Mouse (Mus musculus) hindbrain, embryonic 11.5 days (tissue): ENCODE measurements around the gene Fetub. TPM values are rescaled to one million over a fixed set of nuclear protein-coding genes. Genes with fewer than 3 reads are reported as not detected.
A peak's percentile ranks its signal among the peaks of the same experiment; 100 is the strongest.
"Not testable (repeated sequence)": the region's sequence is repeated elsewhere in the genome, so short reads cannot be mapped to it uniquely, and the experiment has no call there.

Experiments used
- ATAC-seq: fragments of 200-750 bp; cut with Nextera tagmentation; 2 replicates; pipeline ENCODE4 v1.8.0; 2017; ENCODE audit warnings: mild to moderate bottlenecking, moderate TSS enrichment, moderate library complexity; ENCODE audit not compliant: low FRiP score
- DNase-seq: peaks from one replicate; pipeline ENCODE4 v3.0.0-alpha.2; 2015; ENCODE audit warnings: low spot score
- H3K27ac ChIP-seq: fragments of 300-500 bp; sonication (generic); 2 replicates; pipeline ENCODE4 v1.5.1; 2014; ENCODE audit warnings: mild to moderate bottlenecking, low read depth, low read length
- H3K27me3 ChIP-seq: fragments of 300-500 bp; sonication (generic); 2 replicates; pipeline ENCODE4 v1.6.1; 2014; ENCODE audit warnings: mild to moderate bottlenecking, low read length, moderate library complexity, mixed read lengths; ENCODE audit not compliant: control insufficient read depth, insufficient read depth
- H3K36me3 ChIP-seq: fragments of 300-500 bp; sonication (generic); 2 replicates; pipeline ENCODE4 v1.6.1; 2014; ENCODE audit warnings: mild to moderate bottlenecking, low read length, moderate library complexity, mixed read lengths; ENCODE audit not compliant: control insufficient read depth, insufficient read depth
- H3K4me1 ChIP-seq: fragments of 300-500 bp; sonication (generic); replicated peaks from 2 replicates; pipeline ENCODE4 v1.6.1; 2014; ENCODE audit warnings: low read length, mixed read lengths; ENCODE audit not compliant: control insufficient read depth, insufficient read depth
- H3K4me2 ChIP-seq: fragments of 300-500 bp; sonication (generic); replicated peaks from 2 replicates; pipeline ENCODE4 v1.6.1; 2014; ENCODE audit warnings: mild to moderate bottlenecking, low read depth, low read length
- H3K4me3 ChIP-seq: fragments of 300-500 bp; sonication (generic); 2 replicates; pipeline ENCODE4 v1.5.1; 2014; ENCODE audit warnings: low read depth, low read length
- H3K9ac ChIP-seq: fragments of 300-500 bp; sonication (generic); 2 replicates; pipeline ENCODE4 v1.6.1; 2014; ENCODE audit warnings: low read depth, low read length
- H3K9me3 ChIP-seq: fragments of 300-500 bp; sonication (generic); 2 replicates; pipeline ENCODE4 v1.6.1; 2016; ENCODE audit warnings: low read length; ENCODE audit not compliant: control insufficient read depth
- WGBS: fragments of 180-500 bp; shearing (Covaris S2); extraction: QIAGEN DNeasy Blood & Tissue Kit; methylation state at CpG from one replicate; pipeline ENCODE4 v1.1.7; 2014; 5-methylcytosine and 5-hydroxymethylcytosine counted together
- polyA plus RNA-seq: library from polyadenylated mRNA; unstranded; fragments of >200 nt; fragmentation: Nextera tagmentation; extraction: Ambion mirVana; gene quantifications from 2 replicates; pipeline ENCODE4 v1.2.1, GENCODE M21; 2014

Gene Fetub
- polyA plus RNA-seq, 1 experiment from 2014 or later: not detected

- H3K4me1 ChIP-seq, ATAC-seq, H3K27me3 ChIP-seq, H3K36me3 ChIP-seq, H3K9ac ChIP-seq, H3K4me2 ChIP-seq, H3K4me3 ChIP-seq, H3K9me3 ChIP-seq, H3K27ac ChIP-seq, DNase-seq: not testable (repeated sequence)
These were observed 23.8 kb downstream of the Fetub start for GRCm38 (mm10) chr16:22941825-22942476.

- Histone ChIP-seq H3K36me3 (no peaks in the 10 kb centered on the region), H3K4me3 (no peak overlapping the region), H3K4me1 (no peaks in the 10 kb centered on the region), H3K9me3 (no peaks in the 10 kb centered on the region), H3K27ac (no peak overlapping the region), H3K27me3 (no peaks in the 10 kb centered on the region), H3K4me2 (no peak overlapping the region), H3K9ac (no peak overlapping the region)
- DNase-seq (no peak), ATAC-seq (no peak)
- 92% methylated on average over 2 of the region's 2 CpGs for WGBS
These were observed 29.2 kb downstream of the Fetub start for GRCm38 (mm10) chr16:22947371-22947770.

GRCm38 (mm10) chr16:22950840-22951395, 32.8 kb downstream of the Fetub start, which contains the start of gene Hrg:
TSS of gene Hrg (plus strand) at chr16:22951072.
- 96% methylated on average over 6 of the region's 6 CpGs for WGBS
- no peaks in the 10 kb centered on the region for H3K36me3 ChIP-seq

GRCm38 (mm10) chr16:22953069-22953468, 34.9 kb downstream of the Fetub start:
- WGBS: 46% methylated on average over 4 of the region's 4 CpGs
- no peak for ATAC-seq

More at GRCm38 (mm10) chr16:22950840-22951395, 32.8 kb downstream of the Fetub start, which contains the start of gene Hrg:
- no peaks in the 10 kb centered on the region for H3K27me3 ChIP-seq
- ATAC-seq (no peak), DNase-seq (no peak)
- no peaks in the 10 kb centered on the region for H3K9me3 ChIP-seq
- H3K4me2 ChIP-seq: no peak within 1 kb of the TSS
- H3K27ac ChIP-seq: no peak within 1 kb of the TSS
- H3K4me3 ChIP-seq: no peak within 1 kb of the TSS
- no peak within 1 kb of the TSS for H3K9ac ChIP-seq
- H3K4me1 ChIP-seq: no peaks in the 10 kb centered on the region

GRCm38 (mm10) chr16:22955397-22956084, 37.4 kb downstream of the Fetub start:
- ATAC-seq: peak; percentile 84
- Histone ChIP-seq H3K27ac (peak overlapping the region; percentile 38), H3K4me2 (peak overlapping the region; percentile 12; the same call in 1 of the 2 replicates), H3K27me3 (no peaks in the 10 kb centered on the region), H3K4me3 (no peak overlapping the region), H3K36me3 (no peaks in the 10 kb centered on the region), H3K4me1 (no peaks in the 10 kb centered on the region), H3K9ac (no peak overlapping the region), H3K9me3 (no peaks in the 10 kb centered on the region)
- DNase-seq: peak; percentile 78
- WGBS: 30% methylated on average over 13 of the region's 13 CpGs

More at GRCm38 (mm10) chr16:22953069-22953468, 34.9 kb downstream of the Fetub start:
- no peaks in the 10 kb centered on the region for H3K36me3 ChIP-seq
- H3K9ac ChIP-seq: no peak overlapping the region
- H3K4me1 ChIP-seq: no peaks in the 10 kb centered on the region
- H3K27ac ChIP-seq: no peak overlapping the region
- H3K4me3 ChIP-seq: no peak overlapping the region
- H3K9me3 ChIP-seq: no peaks in the 10 kb centered on the region
- no peak overlapping the region for H3K4me2 ChIP-seq
- no peaks in the 10 kb centered on the region for H3K27me3 ChIP-seq
- DNase-seq: no peak

DNA sequence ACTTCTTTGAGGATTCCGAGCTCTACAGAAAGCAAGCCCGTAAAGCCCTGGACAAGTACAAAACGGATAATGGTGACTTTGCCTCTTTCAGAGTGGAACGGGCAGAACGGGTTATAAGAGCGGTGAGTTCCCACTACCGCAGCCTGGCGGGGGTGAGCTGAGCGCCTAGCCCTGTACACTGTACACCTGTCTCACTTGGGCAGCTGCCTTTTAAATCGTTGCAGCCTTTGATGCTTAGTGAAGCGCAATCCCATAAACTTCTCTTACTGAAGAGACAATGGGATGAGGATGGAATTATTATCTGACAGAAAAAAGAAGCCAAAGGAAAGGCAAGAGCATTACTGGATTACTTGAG, 37.9 kb downstream of the Fetub start:
- peak overlapping the region; percentile 12; the same call in 1 of the 2 replicates for H3K4me2 ChIP-seq
- no peak overlapping the region for H3K9ac ChIP-seq
- ATAC-seq: peak; percentile 54
- no peaks in the 10 kb centered on the region for H3K9me3 ChIP-seq
- DNase-seq: no peak
- no peaks in the 10 kb centered on the region for H3K36me3 ChIP-seq
- H3K4me1 ChIP-seq: no peaks in the 10 kb centered on the region
- 67% methylated on average over 11 of the region's 11 CpGs for WGBS
- H3K4me3 ChIP-seq: no peak overlapping the region
- H3K27me3 ChIP-seq: no peaks in the 10 kb centered on the region
- H3K27ac ChIP-seq: peak overlapping the region; percentile 38

GRCm38 (mm10) chr16:22961073-22961472, 42.9 kb downstream of the Fetub start:
- H3K4me1 ChIP-seq: no peaks in the 10 kb centered on the region
- DNase-seq (no peak), ATAC-seq (no peak)
- WGBS: 94% methylated on average over 8 of the region's 8 CpGs
- H3K27me3 ChIP-seq: no peaks in the 10 kb centered on the region
- no peak overlapping the region for H3K4me2 ChIP-seq
- no peaks in the 10 kb centered on the region for H3K36me3 ChIP-seq
- no peaks in the 10 kb centered on the region for H3K9me3 ChIP-seq
- no peak overlapping the region for H3K9ac ChIP-seq
- H3K27ac ChIP-seq: no peak overlapping the region
- H3K4me3 ChIP-seq: no peak overlapping the region

DNA sequence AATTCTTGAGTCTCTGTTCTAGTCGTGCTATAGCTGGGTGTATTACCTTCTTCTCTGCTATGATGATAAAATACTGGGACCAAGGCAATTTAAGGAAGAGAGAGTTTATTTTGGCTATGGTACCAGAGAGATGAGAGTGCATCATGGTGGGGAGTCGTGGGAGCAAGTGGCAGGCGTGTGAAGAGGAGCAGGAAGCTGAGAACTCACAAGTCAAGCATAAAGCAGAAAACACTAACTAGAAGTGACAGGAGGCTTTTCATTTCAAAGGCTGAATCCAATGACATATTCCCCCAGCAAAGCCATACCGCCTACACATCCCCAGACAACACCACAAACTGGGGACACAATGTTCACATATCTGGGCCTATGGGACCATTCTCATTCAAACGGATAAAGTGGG, 44.1 kb downstream of the Fetub start:
- Histone ChIP-seq H3K4me2 (no peak overlapping the region), H3K4me3 (no peak overlapping the region), H3K27ac (no peak overlapping the region), H3K4me1 (no peaks in the 10 kb centered on the region), H3K9ac (no peak overlapping the region), H3K36me3 (no peaks in the 10 kb centered on the region), H3K9me3 (no peaks in the 10 kb centered on the region), H3K27me3 (no peaks in the 10 kb centered on the region)
- no peak for DNase-seq
- 83% methylated on average over 5 of the region's 5 CpGs for WGBS
- ATAC-seq: no peak

- Histone ChIP-seq H3K4me1 (no peaks in the 10 kb centered on the region), H3K4me2 (no peak overlapping the region), H3K27me3 (no peaks in the 10 kb centered on the region), H3K9ac (no peak overlapping the region), H3K9me3 (no peaks in the 10 kb centered on the region), H3K27ac (no peak overlapping the region), H3K4me3 (no peak overlapping the region), H3K36me3 (no peaks in the 10 kb centered on the region)
- ATAC-seq: no peak
- DNase-seq: no peak
These were observed 45.2 kb downstream of the Fetub start for GRCm38 (mm10) chr16:22963293-22963692.
